Mouse (Mus musculus): ENCODE measurements around the gene Pde4c. TPM values are rescaled to one million over a fixed set of nuclear protein-coding genes. Genes with fewer than 3 reads are reported as not detected.

Gene Pde4c
- polyA plus RNA-seq, 1 experiment from 2014 or later, result 0.42 TPM

DNA sequence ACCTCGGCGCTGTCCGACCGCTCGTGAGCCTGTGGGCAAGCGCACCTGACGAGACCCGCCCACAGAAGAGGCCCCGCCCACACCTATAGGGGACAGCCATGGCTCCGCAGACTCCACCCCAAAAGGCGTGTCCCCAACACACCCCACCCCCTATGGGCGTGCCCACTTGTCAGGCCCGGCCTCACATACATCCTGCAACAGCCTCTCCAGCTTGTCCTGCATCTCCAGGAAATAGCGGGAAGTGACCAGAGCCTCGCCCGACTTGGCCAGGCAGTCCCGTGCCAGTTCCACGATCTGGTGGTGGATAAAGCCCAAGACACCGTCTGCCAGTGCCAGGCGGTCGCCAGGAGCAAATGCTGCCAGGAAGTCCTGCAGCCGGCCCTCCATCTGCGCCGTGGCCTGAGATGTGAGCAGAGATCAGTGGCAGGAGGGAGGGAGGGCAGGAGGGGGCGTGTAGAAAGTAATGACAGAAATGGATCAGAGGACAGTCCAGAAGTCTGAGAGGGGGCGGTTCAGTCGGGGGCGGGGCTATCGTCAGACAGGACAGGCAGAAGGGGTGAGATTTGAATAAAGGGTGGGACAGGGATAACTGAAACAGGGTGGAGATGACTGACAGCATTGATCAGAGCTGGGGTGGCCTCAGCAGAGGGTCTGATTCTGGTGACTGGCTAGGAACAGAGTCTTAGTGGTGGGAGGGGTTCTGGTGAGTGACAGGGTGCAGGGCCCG lies 64.6 kb downstream of the Pde4c start:
- ATAC-seq (replicated peaks; ENCODE audit: low FRiP score, low TSS enrichment, low read depth), result no peak
- Histone ChIP-seq H3K27me3 (replicated peaks; ENCODE audit: control insufficient read depth, insufficient read depth, low read length) (no peaks in the 10 kb centered on the region), H3K4me2 (ENCODE audit: low read length) (0 out of 2 replicates have a peak overlapping the region, but pooled peaks have one; percentile 22), H3K4me3 (ENCODE audit: low read depth, low read length) (no peak overlapping the region), H3K9ac (ENCODE audit: low read length) (no peak overlapping the region), H3K27ac (ENCODE audit: low read depth) (no peak overlapping the region), H3K36me3 (ENCODE audit: control insufficient read depth, insufficient read depth, low read length) (peaks cover 44% of the 10 kb centered on the region), H3K4me1 (replicated peaks; ENCODE audit: control insufficient read depth, insufficient read depth, low read length) (peaks cover 17% of the 10 kb centered on the region), H3K9me3 (ENCODE audit: control insufficient read depth, low read length) (no peaks in the 10 kb centered on the region)
- DNase-seq (ENCODE audit: low spot score), result peak; percentile 91
- 22% methylated on average over 30 of the region's 30 CpGs for WGBS

DNA sequence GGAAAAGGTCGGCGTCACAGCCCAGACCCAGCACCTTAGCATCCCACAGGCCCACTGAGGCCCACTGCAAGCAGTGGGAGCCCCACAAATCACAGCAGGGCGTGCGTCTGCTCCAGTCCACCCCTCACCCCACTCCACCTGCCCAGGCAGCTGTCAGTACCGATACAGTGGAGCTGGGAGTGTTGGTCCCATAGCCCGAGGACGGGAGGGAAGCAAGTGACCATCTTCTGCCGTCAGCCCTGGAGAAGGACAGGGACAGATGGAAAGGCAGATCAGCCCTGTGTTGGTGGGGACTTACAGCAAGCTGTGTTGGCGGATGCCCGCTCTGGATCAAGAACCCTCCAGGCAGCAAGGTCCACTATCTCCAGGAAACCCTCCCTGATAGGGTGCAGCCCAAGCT lies 65.5 kb downstream of the Pde4c start:
- Histone ChIP-seq H3K9ac (ENCODE audit: low read length) (no peak overlapping the region), H3K9me3 (ENCODE audit: control insufficient read depth, low read length) (no peaks in the 10 kb centered on the region), H3K27me3 (replicated peaks; ENCODE audit: control insufficient read depth, insufficient read depth, low read length) (no peaks in the 10 kb centered on the region), H3K4me1 (replicated peaks; ENCODE audit: control insufficient read depth, insufficient read depth, low read length) (peaks cover 20% of the 10 kb centered on the region), H3K36me3 (ENCODE audit: control insufficient read depth, insufficient read depth, low read length) (peaks cover 36% of the 10 kb centered on the region), H3K27ac (ENCODE audit: low read depth) (no peak overlapping the region), H3K4me3 (ENCODE audit: low read depth, low read length) (no peak overlapping the region), H3K4me2 (ENCODE audit: low read length) (no peak overlapping the region)
- 85% methylated on average over 10 of the region's 10 CpGs for WGBS
- no peak for DNase-seq (ENCODE audit: low spot score)
- no peak for ATAC-seq (replicated peaks; ENCODE audit: low FRiP score, low TSS enrichment, low read depth)

DNA sequence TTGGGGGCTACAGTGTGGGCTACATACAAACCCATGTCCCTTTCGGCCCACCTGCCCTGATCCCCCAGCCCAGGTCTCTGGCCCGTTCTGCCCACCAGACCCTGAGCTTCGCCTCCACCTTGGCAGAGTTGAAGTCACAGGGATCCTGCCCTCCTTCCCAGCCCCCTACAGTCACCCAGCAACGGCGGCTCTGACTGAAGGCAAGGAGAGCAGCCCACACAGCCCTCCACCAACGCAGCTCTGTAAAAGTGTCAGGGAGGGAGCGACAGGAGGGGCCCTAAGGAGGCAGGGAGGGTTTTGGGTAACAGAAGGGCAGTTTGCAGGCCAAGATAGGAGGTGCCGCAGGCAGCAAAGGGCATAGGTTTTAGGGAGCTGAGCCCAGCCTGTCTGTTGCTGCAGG lies 67.3 kb downstream of the Pde4c start:
- H3K27me3 ChIP-seq (replicated peaks; ENCODE audit: control insufficient read depth, insufficient read depth, low read length), result no peaks in the 10 kb centered on the region

DNA sequence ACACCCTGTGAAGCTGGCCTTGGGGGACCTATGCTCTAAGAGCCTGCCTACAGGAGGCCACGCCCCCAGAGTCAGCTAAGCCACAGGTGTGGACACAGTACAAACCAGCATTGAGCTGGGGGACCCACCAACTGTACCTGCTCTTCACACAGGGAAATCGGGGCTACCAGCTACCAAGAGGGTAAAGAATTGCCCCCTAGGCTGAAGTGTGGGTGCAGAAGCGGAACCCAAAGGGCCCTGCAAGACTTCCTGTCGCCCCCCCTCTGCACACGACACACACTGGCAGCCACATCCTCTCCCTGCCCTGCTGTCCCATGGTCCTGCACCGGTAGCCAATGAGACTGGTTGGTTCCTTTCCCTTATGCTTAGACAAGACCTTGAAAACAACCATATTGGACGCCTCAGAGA lies 67.8 kb downstream of the Pde4c start:
- peaks cover 20% of the 10 kb centered on the region for H3K4me1 ChIP-seq (replicated peaks; ENCODE audit: control insufficient read depth, insufficient read depth, low read length)
- H3K27me3 ChIP-seq (replicated peaks; ENCODE audit: control insufficient read depth, insufficient read depth, low read length), result no peaks in the 10 kb centered on the region
- H3K9ac ChIP-seq (ENCODE audit: low read length), result peak overlapping the region; percentile 80
- no peak for ATAC-seq (replicated peaks; ENCODE audit: low FRiP score, low TSS enrichment, low read depth)
- H3K27ac ChIP-seq (ENCODE audit: low read depth), result no peak overlapping the region
- WGBS, result 58% methylated on average over 7 of the region's 7 CpGs
- H3K4me3 ChIP-seq (ENCODE audit: low read depth, low read length), result peak overlapping the region; percentile 72
- peak overlapping the region; percentile 82 for H3K4me2 ChIP-seq (ENCODE audit: low read length)
- DNase-seq (ENCODE audit: low spot score), result no peak
- peaks cover 13% of the 10 kb centered on the region for H3K36me3 ChIP-seq (ENCODE audit: control insufficient read depth, insufficient read depth, low read length)
- H3K9me3 ChIP-seq (ENCODE audit: control insufficient read depth, low read length), result no peaks in the 10 kb centered on the region

More for the DNA sequence above, 67.3 kb downstream of the Pde4c start:
- ATAC-seq (replicated peaks; ENCODE audit: low FRiP score, low TSS enrichment, low read depth), result no peak
- Histone ChIP-seq H3K36me3 (ENCODE audit: control insufficient read depth, insufficient read depth, low read length) (peaks cover 18% of the 10 kb centered on the region), H3K9ac (ENCODE audit: low read length) (0 out of 2 replicates have a peak overlapping the region, but pooled peaks have one; percentile 23), H3K4me1 (replicated peaks; ENCODE audit: control insufficient read depth, insufficient read depth, low read length) (peaks cover 20% of the 10 kb centered on the region), H3K4me3 (ENCODE audit: low read depth, low read length) (no peak overlapping the region), H3K4me2 (ENCODE audit: low read length) (peak overlapping the region; percentile 82), H3K27ac (ENCODE audit: low read depth) (no peak overlapping the region), H3K9me3 (ENCODE audit: control insufficient read depth, low read length) (no peaks in the 10 kb centered on the region)
- 47% methylated on average over 8 of the region's 8 CpGs for WGBS
- DNase-seq (ENCODE audit: low spot score), result no peak

DNA sequence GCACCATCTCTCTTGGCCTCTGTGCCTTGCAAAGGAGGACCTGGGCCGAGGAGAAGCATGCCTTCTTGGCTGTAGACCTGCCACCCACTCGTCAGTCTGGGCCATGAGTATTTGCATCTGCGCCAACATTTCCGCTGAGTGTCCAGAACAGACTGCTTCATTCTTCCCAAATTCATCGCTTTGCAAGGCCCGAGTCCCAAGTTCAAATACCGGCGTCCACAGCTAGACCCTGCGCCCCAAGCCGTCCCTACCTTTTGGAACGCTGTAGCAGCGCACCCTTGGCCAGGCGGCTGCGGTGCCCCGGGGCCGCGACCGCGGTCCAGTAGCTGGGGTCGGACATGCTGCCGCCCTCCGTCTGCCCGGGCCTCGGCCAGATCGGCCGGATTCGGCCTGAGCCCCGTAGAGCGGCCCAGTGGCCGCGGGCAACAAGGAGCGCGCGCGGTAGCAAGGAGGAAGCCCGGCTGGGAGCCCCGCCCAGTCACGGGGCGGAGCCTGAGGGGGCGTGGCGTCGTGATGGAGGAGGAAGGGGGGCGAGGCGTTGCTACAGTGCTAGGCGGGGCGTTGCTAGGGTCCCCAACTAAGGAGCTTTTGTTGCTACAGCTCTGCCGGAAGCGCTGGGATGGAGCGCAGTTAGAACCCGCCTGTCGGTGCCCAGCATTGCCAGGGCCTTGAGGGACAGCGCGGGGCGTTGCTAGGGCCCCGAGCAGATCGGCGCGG lies 68.6 kb downstream of the Pde4c start:
- H3K4me1 ChIP-seq (replicated peaks; ENCODE audit: control insufficient read depth, insufficient read depth, low read length), result peaks cover 20% of the 10 kb centered on the region
- peak; percentile 76 for ATAC-seq (replicated peaks; ENCODE audit: low FRiP score, low TSS enrichment, low read depth)
- 4% methylated on average over 58 of the region's 58 CpGs for WGBS

DNA sequence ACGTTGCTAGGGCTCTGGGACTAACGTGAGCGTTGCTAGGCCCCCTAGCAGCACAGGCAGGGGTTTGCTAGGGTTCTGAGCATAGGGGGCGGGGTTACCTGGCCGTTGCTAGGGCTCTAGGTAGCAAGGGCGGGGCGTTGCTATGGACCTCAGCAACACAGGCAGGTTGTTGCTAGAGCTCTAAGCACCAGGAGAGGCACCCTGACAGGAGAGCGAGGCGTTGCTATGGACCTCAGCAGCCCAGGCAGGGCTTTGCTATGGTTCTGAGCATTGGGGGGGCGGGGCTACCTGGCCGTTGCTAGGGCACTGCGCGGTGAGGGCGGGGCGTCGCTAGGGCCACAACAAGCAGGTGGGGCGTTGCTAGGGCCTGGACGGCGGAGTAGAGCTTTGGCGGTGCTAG lies 69.2 kb downstream of the Pde4c start:
- Histone ChIP-seq H3K9me3 (ENCODE audit: control insufficient read depth, low read length) (no peaks in the 10 kb centered on the region), H3K9ac (ENCODE audit: low read length) (peak overlapping the region; percentile 80), H3K4me2 (ENCODE audit: low read length) (peak overlapping the region; percentile 82), H3K27ac (ENCODE audit: low read depth) (peak overlapping the region; percentile 77), H3K36me3 (ENCODE audit: control insufficient read depth, insufficient read depth, low read length) (no peaks in the 10 kb centered on the region), H3K27me3 (replicated peaks; ENCODE audit: control insufficient read depth, insufficient read depth, low read length) (no peaks in the 10 kb centered on the region; the same call in 1 of the 2 replicates), H3K4me3 (ENCODE audit: low read depth, low read length) (peak overlapping the region; percentile 72), H3K4me1 (replicated peaks; ENCODE audit: control insufficient read depth, insufficient read depth, low read length) (peaks cover 20% of the 10 kb centered on the region)
- DNase-seq (ENCODE audit: low spot score) (peak; percentile 93), ATAC-seq (replicated peaks; ENCODE audit: low FRiP score, low TSS enrichment, low read depth) (peak; percentile 49)
- under 1% methylated on average over 20 of the region's 20 CpGs for WGBS

More for the DNA sequence above, 68.6 kb downstream of the Pde4c start:
- Histone ChIP-seq H3K36me3 (ENCODE audit: control insufficient read depth, insufficient read depth, low read length) (peaks cover 5% of the 10 kb centered on the region), H3K9ac (ENCODE audit: low read length) (peak overlapping the region; percentile 80), H3K4me2 (ENCODE audit: low read length) (peak overlapping the region; percentile 82), H3K27me3 (replicated peaks; ENCODE audit: control insufficient read depth, insufficient read depth, low read length) (no peaks in the 10 kb centered on the region), H3K4me3 (ENCODE audit: low read depth, low read length) (peak overlapping the region; percentile 72), H3K9me3 (ENCODE audit: control insufficient read depth, low read length) (no peaks in the 10 kb centered on the region), H3K27ac (ENCODE audit: low read depth) (peak overlapping the region; percentile 77)
- DNase-seq (ENCODE audit: low spot score), result peak; percentile 99

DNA sequence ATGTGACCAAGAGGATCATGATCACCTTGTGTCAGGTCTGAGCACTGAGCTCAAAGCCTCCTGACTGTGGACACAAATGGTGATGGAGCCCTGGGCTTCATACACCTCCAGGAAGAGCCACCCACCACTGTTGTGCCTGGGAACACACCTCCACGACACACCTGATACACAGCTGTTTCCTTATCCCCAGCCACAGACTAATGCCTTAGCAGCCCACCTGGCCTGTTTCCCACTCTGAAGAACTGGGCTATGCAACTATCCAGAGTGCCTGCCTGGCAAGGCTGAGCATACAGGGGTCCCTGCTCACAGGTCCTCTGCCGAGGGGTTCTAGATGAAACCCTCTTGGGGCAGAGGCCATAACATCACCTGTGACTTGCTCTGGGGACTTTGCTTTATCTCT lies 70.7 kb downstream of the Pde4c start:
- Histone ChIP-seq H3K36me3 (ENCODE audit: control insufficient read depth, insufficient read depth, low read length) (no peaks in the 10 kb centered on the region), H3K4me2 (ENCODE audit: low read length) (no peak overlapping the region), H3K27me3 (replicated peaks; ENCODE audit: control insufficient read depth, insufficient read depth, low read length) (peaks cover 15% of the 10 kb centered on the region), H3K27ac (ENCODE audit: low read depth) (no peak overlapping the region), H3K9ac (ENCODE audit: low read length) (no peak overlapping the region), H3K4me1 (replicated peaks; ENCODE audit: control insufficient read depth, insufficient read depth, low read length) (peaks cover 20% of the 10 kb centered on the region), H3K9me3 (ENCODE audit: control insufficient read depth, low read length) (no peaks in the 10 kb centered on the region), H3K4me3 (ENCODE audit: low read depth, low read length) (no peak overlapping the region)
- DNase-seq (ENCODE audit: low spot score) (no peak), ATAC-seq (replicated peaks; ENCODE audit: low FRiP score, low TSS enrichment, low read depth) (no peak)
- WGBS, result 77% methylated on average over 2 of the region's 2 CpGs

DNA sequence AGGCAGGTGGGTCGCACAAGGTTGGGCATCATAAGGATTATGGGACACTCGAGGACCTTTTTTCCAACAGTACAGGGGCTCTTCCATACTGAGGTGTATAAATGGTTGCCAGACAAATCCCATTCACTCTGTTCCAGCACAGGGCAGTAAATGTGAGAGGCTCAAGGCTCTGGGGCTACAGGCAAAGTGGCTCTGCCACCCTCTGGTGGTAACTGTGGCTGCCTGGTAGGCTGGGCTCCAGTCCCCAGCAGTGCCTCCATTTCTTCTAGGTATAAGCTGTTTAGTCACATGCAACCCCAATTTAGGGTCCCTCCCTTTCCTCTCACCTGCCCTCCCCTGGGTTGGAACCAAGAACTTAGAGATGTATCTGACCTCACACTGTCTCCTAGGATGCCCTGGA lies 71.8 kb downstream of the Pde4c start:
- Histone ChIP-seq H3K4me1 (replicated peaks; ENCODE audit: control insufficient read depth, insufficient read depth, low read length) (peaks cover 20% of the 10 kb centered on the region), H3K4me2 (ENCODE audit: low read length) (no peak overlapping the region), H3K9ac (ENCODE audit: low read length) (no peak overlapping the region), H3K9me3 (ENCODE audit: control insufficient read depth, low read length) (no peaks in the 10 kb centered on the region), H3K27me3 (replicated peaks; ENCODE audit: control insufficient read depth, insufficient read depth, low read length) (peaks cover 27% of the 10 kb centered on the region), H3K4me3 (ENCODE audit: low read depth, low read length) (no peak overlapping the region), H3K27ac (ENCODE audit: low read depth) (no peak overlapping the region), H3K36me3 (ENCODE audit: control insufficient read depth, insufficient read depth, low read length) (no peaks in the 10 kb centered on the region)
- 81% methylated on average over 2 of the region's 2 CpGs for WGBS
- DNase-seq (ENCODE audit: low spot score) (no peak), ATAC-seq (replicated peaks; ENCODE audit: low FRiP score, low TSS enrichment, low read depth) (no peak)

All from intestine, embryonic 14.5 days (tissue).